Mouse (Mus musculus) spleen, adult 2 months (tissue): Measurements from ENCODE around the gene Tbc1d1.

Experiments
- CTCF ChIP-seq: fragments of 200-500 bp; IDR thresholded peaks from 2 replicates; pipeline ENCODE4 v1.5.1; 2011; ENCODE audit warnings: mild to moderate bottlenecking, inconsistent platforms; ENCODE audit not compliant: insufficient read depth, insufficient read length, insufficient replicate concordance; ENCODE audit errors: extremely low read depth
- POLR2A ChIP-seq: fragments of 200-500 bp; IDR thresholded peaks from 2 replicates; pipeline ENCODE4 v1.6.1; 2011; ENCODE audit warnings: low read depth, low read length, inconsistent platforms

GRCm38 (mm10) chr5:64391346-64391745 is 235.2 kb downstream of the Tbc1d1 start:
- TF ChIP-seq POLR2A = no peak
- no peak for TF ChIP-seq CTCF
